Mouse (Mus musculus) brown adipose tissue, adult 24 weeks (tissue): ENCODE measurements around the gene Amn1. TPM values are rescaled to one million over a fixed set of nuclear protein-coding genes. Genes with fewer than 3 reads are reported as not detected.
"Not testable (repeated sequence)": the region's sequence is repeated elsewhere in the genome, so short reads cannot be mapped to it uniquely, and the experiment has no call there.

Source experiments
- H3K27ac ChIP-seq: fragments of 200-500 bp; replicated peaks from 2 replicates; pipeline ENCODE4 v1.5.1; 2012; ENCODE audit warnings: low read depth, mild to moderate bottlenecking, low read length
- H3K4me1 ChIP-seq: fragments of 200-500 bp; 2 replicates; pipeline ENCODE4 v1.6.1; 2012; ENCODE audit warnings: low read length, mixed read lengths; ENCODE audit not compliant: control insufficient read depth, insufficient read depth, insufficient read length
- H3K4me3 ChIP-seq: fragments of 200-500 bp; 2 replicates; pipeline ENCODE4 v1.5.1; 2012; ENCODE audit warnings: low read depth, mild to moderate bottlenecking, low read length, moderate library complexity; ENCODE audit not compliant: insufficient read depth
- polyA plus RNA-seq: library from polyadenylated mRNA; stranded (reverse); fragments of >200 nt; gene quantifications from 2 replicates; pipeline ENCODE4 v1.2.4, GENCODE M21; 2012; ENCODE audit not compliant: missing spikeins, insufficient read depth, insufficient read length

The Amn1 gene
- polyA plus RNA-seq, 1 experiment = 20.7 TPM

- H3K4me1 ChIP-seq = peaks cover 18% of the 10 kb centered on the region
- no peak overlapping the region for H3K4me3 ChIP-seq
- peak overlapping the region; percentile 50; the same call in 1 of the 2 replicates for H3K27ac ChIP-seq
These were observed 14.5 kb downstream of the Amn1 start for GRCm38 (mm10) chr6:149173831-149174625.

DNA sequence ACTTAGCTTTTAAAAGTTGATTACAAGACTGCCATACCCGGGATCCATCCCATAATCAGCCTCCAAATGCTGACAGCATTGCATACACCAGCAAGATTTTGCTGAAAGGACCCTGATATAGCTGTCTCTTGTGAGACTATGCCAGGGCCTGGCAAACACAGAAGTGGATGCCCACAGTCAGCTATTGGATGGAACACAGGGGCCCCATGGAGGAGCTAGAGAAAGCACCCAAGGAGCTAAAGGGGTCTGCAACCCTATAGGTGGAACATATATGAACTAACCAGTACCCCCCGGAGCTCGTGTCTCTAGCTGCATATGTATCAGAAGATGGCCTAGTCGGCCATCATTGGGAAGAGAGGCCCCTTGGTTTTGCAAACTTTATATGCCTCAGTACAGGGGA is 18.5 kb downstream of the Amn1 start:
- peaks cover 11% of the 10 kb centered on the region for H3K4me1 ChIP-seq
- H3K4me3 ChIP-seq, H3K27ac ChIP-seq: not testable (repeated sequence)

- H3K4me1 ChIP-seq = no peaks in the 10 kb centered on the region; the same call in 1 of the 2 replicates
- no peak overlapping the region for H3K27ac ChIP-seq
These were observed 20.1 kb downstream of the Amn1 start for GRCm38 (mm10) chr6:149168436-149168835.

DNA sequence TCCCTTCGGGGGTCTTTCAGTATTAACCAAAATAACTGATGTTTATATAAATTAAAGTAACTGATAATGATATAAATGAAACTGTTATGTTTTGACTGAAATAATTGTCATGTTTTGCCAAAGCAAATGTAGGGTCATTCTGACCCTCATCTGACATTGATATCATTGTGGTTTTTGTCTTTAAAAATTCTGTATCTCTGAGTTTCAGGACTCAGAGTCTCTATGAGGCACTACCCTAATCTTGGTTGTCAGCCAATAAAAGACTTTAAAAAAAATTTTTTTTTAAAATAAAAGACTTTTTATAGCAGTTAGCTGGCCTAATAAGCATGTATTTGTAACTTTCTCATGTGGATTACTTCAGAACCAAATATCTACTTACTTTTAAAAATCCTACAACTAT is 20.8 kb downstream of the Amn1 start:
- H3K4me3 ChIP-seq = no peak overlapping the region
- H3K4me1 ChIP-seq = no peaks in the 10 kb centered on the region; the same call in 1 of the 2 replicates
- no peak overlapping the region; the same call in 1 of the 2 replicates for H3K27ac ChIP-seq

More at GRCm38 (mm10) chr6:149168436-149168835, 20.1 kb downstream of the Amn1 start:
- no peak overlapping the region for H3K4me3 ChIP-seq

GRCm38 (mm10) chr6:149167038-149167437 is 21.5 kb downstream of the Amn1 start:
- peak overlapping the region; percentile 77 for H3K27ac ChIP-seq
- not testable (repeated sequence) for H3K4me3 ChIP-seq, H3K4me1 ChIP-seq

- Histone ChIP-seq H3K4me3 (no peak overlapping the region), H3K4me1 (no peaks in the 10 kb centered on the region), H3K27ac (no peak overlapping the region)
These were observed 33.3 kb downstream of the Amn1 start for GRCm38 (mm10) chr6:149155031-149155841.

- no peaks in the 10 kb centered on the region for H3K4me1 ChIP-seq
- no peak overlapping the region for H3K4me3 ChIP-seq
- no peak overlapping the region for H3K27ac ChIP-seq
These were observed 34.1 kb downstream of the Amn1 start for GRCm38 (mm10) chr6:149154116-149155030.

DNA sequence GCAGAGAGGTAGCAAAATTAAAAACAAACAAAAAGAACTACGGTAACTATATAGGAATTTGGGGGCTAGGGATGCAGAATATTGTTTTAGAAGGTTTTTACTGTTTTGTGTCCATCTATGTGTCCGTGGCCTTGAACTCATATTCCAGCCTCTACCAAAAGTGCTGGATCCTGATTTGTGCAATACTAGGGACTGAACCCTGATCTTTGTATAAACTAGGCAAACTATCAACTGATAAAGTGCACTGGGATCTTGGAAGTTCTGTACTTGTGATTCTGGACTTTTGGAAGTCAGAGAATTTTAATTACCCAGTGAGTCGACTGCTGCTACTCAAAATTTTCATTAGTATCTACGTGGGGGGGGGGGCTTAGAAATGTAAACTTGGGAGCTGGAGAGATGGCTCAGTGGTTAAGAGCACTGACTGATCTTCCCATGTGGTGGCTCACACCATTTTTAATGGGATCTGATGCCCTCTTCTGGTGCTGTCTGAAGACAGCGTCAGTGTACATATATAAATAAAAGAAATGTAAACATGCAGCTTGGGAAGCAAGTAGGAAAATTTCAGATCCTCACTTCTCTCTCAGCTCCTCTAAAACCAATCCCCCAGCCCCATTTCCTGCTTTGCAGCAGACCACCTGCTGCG is 34.9 kb downstream of the Amn1 start:
- H3K4me1 ChIP-seq = no peaks in the 10 kb centered on the region
- H3K27ac ChIP-seq = no peak overlapping the region
- H3K4me3 ChIP-seq = no peak overlapping the region

GRCm38 (mm10) chr6:149152119-149152518 is 36.4 kb downstream of the Amn1 start:
- Histone ChIP-seq H3K4me1 (no peaks in the 10 kb centered on the region), H3K27ac (no peak overlapping the region), H3K4me3 (no peak overlapping the region)

DNA sequence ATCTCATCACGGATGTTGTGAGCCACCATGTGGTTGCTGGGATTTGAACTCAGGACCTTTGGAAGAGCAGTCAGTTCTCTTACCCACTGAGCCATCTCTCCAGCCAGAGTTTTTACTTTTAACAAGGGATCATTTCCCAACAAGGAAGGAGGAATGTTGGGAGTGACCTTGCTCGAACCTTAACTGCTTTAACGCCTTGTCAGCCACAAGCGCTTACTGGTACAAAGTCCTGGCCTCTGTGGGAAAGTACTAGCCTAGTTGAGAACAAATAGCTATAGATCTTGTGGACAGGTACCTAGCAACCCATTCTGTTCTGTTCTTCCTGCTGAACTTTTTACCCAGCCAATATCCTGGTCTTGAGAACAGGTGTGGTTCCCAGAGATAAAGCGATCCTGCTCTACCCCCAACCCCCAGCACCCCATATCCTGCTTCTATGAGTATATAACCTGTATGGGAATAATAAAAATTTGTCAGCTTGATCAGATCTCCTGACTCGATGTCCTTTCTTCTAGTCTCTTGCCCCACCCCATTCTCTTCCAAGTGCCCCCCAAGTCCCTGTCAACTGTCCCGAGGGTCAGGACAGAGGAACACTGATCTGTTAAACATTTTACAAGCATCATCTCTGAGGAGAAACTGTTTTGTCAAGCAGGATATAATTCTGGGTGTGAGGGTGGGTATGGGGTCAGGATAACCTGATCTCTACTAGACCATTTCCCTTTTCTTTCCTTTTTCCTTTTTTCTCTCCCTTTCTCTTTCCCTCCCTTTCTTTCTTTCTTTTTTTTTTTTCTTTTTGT is 39.9 kb downstream of the Amn1 start:
- Histone ChIP-seq H3K4me1 (no peaks in the 10 kb centered on the region), H3K4me3 (no peak overlapping the region), H3K27ac (no peak overlapping the region)

- 0 out of 2 replicates have a peak, but pooled peaks cover 5% of the 10 kb centered on the region for H3K4me1 ChIP-seq
- no peak overlapping the region for H3K4me3 ChIP-seq
- H3K27ac ChIP-seq = no peak overlapping the region
These were observed 43.4 kb downstream of the Amn1 start for GRCm38 (mm10) chr6:149145143-149145542.

- H3K4me1 ChIP-seq = 0 out of 2 replicates have a peak, but pooled peaks cover 5% of the 10 kb centered on the region
- peak overlapping the region; percentile 78 for H3K27ac ChIP-seq
- H3K4me3 ChIP-seq = peak overlapping the region; percentile 70
These were observed 46.9 kb downstream of the Amn1 start for GRCm38 (mm10) chr6:149141393-149142173.

GRCm38 (mm10) chr6:149139471-149139870 is 49.0 kb downstream of the Amn1 start, which contains the start of gene Etfbkmt:
Gene Etfbkmt, plus strand, starts transcription at chr6:149139849.
- H3K4me1 ChIP-seq = 0 out of 2 replicates have a peak, but pooled peaks cover 5% of the 10 kb centered on the region
- H3K4me3 ChIP-seq = no peak within 1 kb of the TSS
- H3K27ac ChIP-seq = no peak within 1 kb of the TSS
